Mouse (Mus musculus) embryonic facial prominence, embryonic 14.5 days (tissue): ENCODE results near the gene Ablim1. TPM values are rescaled to one million over a fixed set of nuclear protein-coding genes. Genes with fewer than 3 reads are reported as not detected.

ENCODE experiments used
- ATAC-seq: fragments of 200-750 bp; cut with Nextera tagmentation; 2 replicates; pipeline ENCODE4 v1.8.0; 2017; ENCODE audit warnings: low read depth, moderate number of reproducible peaks, moderate TSS enrichment
- DNase-seq: peaks from one replicate; pipeline ENCODE4 v3.0.0-alpha.2; 2015; ENCODE audit warnings: low spot score
- H3K27ac ChIP-seq: fragments of 300-500 bp; sonication (generic); replicated peaks from 2 replicates; pipeline ENCODE4 v1.5.1; 2014; ENCODE audit warnings: low read depth, mild to moderate bottlenecking, low read length, moderate library complexity
- H3K27me3 ChIP-seq: fragments of 300-500 bp; sonication (generic); replicated peaks from 2 replicates; pipeline ENCODE4 v1.6.1; 2014; ENCODE audit warnings: low read length; ENCODE audit not compliant: control insufficient read depth, insufficient read depth
- H3K36me3 ChIP-seq: fragments of 300-500 bp; sonication (generic); 2 replicates; pipeline ENCODE4 v1.6.1; 2014; ENCODE audit warnings: low read length, mixed read lengths; ENCODE audit not compliant: control insufficient read depth, insufficient read depth
- H3K4me1 ChIP-seq: fragments of 300-500 bp; sonication (generic); 2 replicates; pipeline ENCODE4 v1.6.1; 2014; ENCODE audit warnings: antibody characterized with exemption, low read length; ENCODE audit not compliant: control insufficient read depth, insufficient read depth
- H3K4me2 ChIP-seq: fragments of 300-500 bp; sonication (generic); 2 replicates; pipeline ENCODE4 v1.6.1; 2014; ENCODE audit warnings: low read depth, mild to moderate bottlenecking, low read length, moderate library complexity, mixed read lengths
- H3K4me3 ChIP-seq: fragments of 300-500 bp; sonication (generic); 2 replicates; pipeline ENCODE4 v1.5.1; 2014; ENCODE audit warnings: low read depth, mild to moderate bottlenecking, low read length
- H3K9ac ChIP-seq: fragments of 300-500 bp; sonication (generic); 2 replicates; pipeline ENCODE4 v1.6.1; 2014; ENCODE audit warnings: low read depth, mild to moderate bottlenecking, low read length, moderate library complexity, mixed read lengths
- H3K9me3 ChIP-seq: fragments of 300-500 bp; sonication (generic); 2 replicates; pipeline ENCODE4 v1.6.1; 2016; ENCODE audit warnings: low read length; ENCODE audit not compliant: control insufficient read depth
- WGBS: fragments of 180-500 bp; shearing (Covaris S2); extraction: QIAGEN DNeasy Blood & Tissue Kit; methylation state at CpG from one replicate; pipeline ENCODE4 v1.1.7; 2014; 5-methylcytosine and 5-hydroxymethylcytosine counted together
- polyA plus RNA-seq: library from polyadenylated mRNA; unstranded; fragments of >200 nt; fragmentation: Nextera tagmentation; extraction: Ambion mirVana; gene quantifications from 2 replicates; pipeline ENCODE4 v1.2.1, GENCODE M21; 2014

Gene Ablim1
- polyA plus RNA-seq, 1 experiment from 2014 or later: 49.3 TPM

DNA sequence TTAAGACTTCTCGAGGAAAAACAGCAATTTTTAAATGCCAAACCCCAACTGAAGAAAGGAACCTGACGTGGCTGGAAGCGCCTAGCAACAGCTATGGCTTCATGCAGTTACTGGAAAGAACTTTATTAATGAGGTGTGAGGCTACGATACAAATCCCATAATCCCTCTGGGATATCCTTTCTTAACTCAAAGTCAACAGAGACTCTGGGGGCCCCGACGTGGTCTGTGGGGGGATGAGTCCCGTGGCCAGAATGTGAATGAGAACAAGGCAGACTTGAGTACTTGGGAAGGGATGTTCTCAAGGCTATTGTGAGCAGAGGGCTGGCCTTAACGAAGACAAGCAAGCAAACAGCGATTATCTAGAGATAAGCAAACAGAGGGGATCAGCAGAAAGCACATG is 58.1 kb downstream of the Ablim1 start:
- H3K4me2 ChIP-seq: no peak overlapping the region
- DNase-seq: no peak

DNA sequence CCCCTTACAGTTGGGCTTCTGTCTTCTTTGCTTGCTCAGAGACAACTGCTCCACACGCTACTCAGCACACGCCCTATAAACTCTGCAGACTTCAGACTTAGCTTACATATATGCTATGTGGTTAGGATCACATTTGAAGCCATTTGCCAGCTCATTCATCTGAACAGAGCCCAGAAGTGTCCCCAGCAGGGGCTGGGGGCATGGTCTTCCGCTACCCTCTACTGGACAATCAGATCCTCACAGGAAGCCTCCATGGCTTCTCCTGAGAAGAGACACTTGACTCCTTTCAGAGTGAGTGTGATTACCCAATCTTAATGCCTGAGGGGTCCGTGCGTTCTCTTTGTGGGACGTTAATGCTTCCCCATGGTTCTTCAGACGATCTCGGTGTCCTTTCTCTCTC is 59.6 kb downstream of the Ablim1 start:
- 0 out of 2 replicates have a peak, but pooled peaks cover 4% of the 10 kb centered on the region for H3K4me1 ChIP-seq
- 70% methylated on average over 8 of the region's 8 CpGs for WGBS
- H3K9ac ChIP-seq: no peak overlapping the region
- H3K4me3 ChIP-seq: no peak overlapping the region
- DNase-seq (peak; percentile 48), ATAC-seq (no peak)
- no peak overlapping the region for H3K4me2 ChIP-seq
- H3K27ac ChIP-seq: no peak overlapping the region
- no peaks in the 10 kb centered on the region for H3K9me3 ChIP-seq
- no peaks in the 10 kb centered on the region for H3K36me3 ChIP-seq
- no peaks in the 10 kb centered on the region for H3K27me3 ChIP-seq

More for the DNA sequence above, 58.1 kb downstream of the Ablim1 start:
- Histone ChIP-seq H3K4me1 (0 out of 2 replicates have a peak, but pooled peaks cover 4% of the 10 kb centered on the region), H3K4me3 (no peak overlapping the region), H3K9me3 (no peaks in the 10 kb centered on the region), H3K27ac (no peak overlapping the region), H3K27me3 (no peaks in the 10 kb centered on the region), H3K9ac (no peak overlapping the region), H3K36me3 (no peaks in the 10 kb centered on the region)
- no peak for ATAC-seq
- 56% methylated on average over 9 of the region's 9 CpGs for WGBS

DNA sequence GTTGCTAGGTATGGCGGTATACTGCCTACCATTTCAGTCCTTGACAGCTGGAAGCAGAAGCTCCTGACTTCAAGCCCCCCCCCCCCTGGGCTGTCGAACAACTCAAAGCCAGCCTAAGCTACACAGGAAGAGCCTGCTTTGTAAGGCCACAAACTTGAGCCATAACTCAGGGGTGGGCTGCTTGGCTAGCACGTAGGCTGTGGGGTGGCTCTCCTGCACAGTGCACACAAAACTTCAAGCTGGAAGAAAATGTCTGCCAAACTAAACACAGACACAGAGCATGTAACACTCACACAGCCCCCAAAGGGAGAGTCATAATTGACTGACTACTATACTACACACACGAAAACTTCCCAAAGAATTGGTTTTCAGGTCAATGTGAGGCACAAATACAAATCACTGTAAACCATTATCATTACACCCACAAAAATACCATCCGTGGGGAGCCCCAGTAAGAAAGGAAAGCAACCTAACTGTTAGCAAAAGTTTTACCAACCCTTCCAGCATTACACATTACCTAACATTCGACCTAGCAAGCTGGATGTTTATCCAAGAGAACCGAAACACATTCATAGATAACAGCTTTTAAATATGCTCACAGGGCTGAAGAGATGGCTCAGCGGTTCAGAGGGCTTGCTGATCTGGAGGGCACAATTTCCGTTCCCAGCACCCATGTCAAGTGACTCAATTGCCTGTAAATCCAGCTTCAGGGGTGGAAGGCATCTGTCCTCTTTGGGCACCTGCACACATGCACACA is 61.8 kb downstream of the Ablim1 start:
- Histone ChIP-seq H3K4me3 (no peak overlapping the region), H3K4me2 (no peak overlapping the region), H3K9me3 (no peaks in the 10 kb centered on the region), H3K27ac (no peak overlapping the region), H3K9ac (no peak overlapping the region), H3K4me1 (0 out of 2 replicates have a peak, but pooled peaks cover 4% of the 10 kb centered on the region), H3K36me3 (no peaks in the 10 kb centered on the region), H3K27me3 (no peaks in the 10 kb centered on the region)
- ATAC-seq (no peak), DNase-seq (no peak)
- 63% methylated on average over 9 of the region's 9 CpGs for WGBS

DNA sequence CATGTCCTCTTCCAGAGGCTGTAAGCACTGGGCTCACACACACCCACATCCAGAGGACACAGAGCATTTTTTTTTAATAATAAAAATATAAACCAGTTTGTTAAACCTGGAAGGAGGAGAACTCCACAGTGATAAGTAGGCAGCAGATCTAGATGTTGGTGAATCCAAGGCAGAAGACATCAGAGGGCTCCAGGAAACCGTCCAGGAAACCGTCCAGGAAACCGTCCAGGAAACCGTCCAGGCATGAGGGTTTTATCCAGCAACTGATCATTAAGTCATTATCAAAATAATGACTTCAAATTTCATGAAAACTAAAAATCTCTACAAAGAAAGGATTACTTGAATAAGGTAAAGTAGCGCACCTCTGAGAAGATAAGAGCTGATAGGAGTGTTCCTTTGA is 65.9 kb downstream of the Ablim1 start:
- H3K4me3 ChIP-seq: no peak overlapping the region
- H3K4me1 ChIP-seq: peaks cover 10% of the 10 kb centered on the region
- H3K9ac ChIP-seq: no peak overlapping the region
- H3K4me2 ChIP-seq: no peak overlapping the region
- no peaks in the 10 kb centered on the region for H3K36me3 ChIP-seq
- DNase-seq (no peak), ATAC-seq (no peak)
- H3K9me3 ChIP-seq: no peaks in the 10 kb centered on the region
- H3K27me3 ChIP-seq: no peaks in the 10 kb centered on the region
- no peak overlapping the region for H3K27ac ChIP-seq
- WGBS: 81% methylated on average over 5 of the region's 5 CpGs

DNA sequence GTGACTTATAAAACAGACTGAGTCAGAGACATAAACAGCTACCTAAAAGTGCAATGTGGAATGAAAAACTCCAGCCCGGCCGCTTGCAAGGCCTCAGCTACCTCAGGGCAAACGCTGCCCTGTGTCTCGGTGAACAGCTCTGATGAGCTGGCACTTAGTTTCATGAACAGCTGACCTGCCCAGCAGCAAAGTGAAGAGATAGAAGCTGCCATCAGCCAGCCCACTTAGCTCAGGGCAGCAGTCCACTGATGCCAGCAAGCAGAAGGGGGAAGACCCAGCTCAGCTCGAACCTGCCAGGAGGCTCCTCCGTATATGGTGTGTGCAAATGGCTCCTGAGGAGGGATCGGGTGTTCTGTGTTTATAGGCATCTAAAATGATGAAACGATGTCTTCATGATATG is 67.5 kb downstream of the Ablim1 start:
- H3K4me1 ChIP-seq: peaks cover 10% of the 10 kb centered on the region
- no peak for ATAC-seq
- no peaks in the 10 kb centered on the region for H3K27me3 ChIP-seq
- H3K4me2 ChIP-seq: no peak overlapping the region
- no peaks in the 10 kb centered on the region for H3K36me3 ChIP-seq
- no peaks in the 10 kb centered on the region for H3K9me3 ChIP-seq
- no peak for DNase-seq
- no peak overlapping the region for H3K4me3 ChIP-seq
- 51% methylated on average over 8 of the region's 8 CpGs for WGBS
- no peak overlapping the region for H3K9ac ChIP-seq
- H3K27ac ChIP-seq: no peak overlapping the region

DNA sequence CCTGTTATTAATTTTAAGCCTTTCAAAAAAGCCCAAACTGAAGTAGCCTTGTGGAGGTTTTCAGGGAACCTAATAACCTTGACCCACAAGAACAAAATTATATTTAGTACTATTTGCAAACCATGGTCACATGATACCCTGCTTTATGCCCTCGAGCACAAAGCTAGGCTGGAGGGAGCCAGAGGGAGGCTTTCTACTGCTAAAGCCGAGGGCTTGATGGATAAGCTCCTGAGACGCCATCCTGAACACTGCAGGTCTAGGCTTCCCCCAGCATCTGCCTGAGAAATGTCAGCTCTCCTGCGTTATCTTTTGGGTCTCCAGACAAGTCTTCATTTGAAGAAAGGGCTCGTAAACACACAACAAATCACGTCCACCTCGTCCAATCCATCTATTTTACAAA is 70.4 kb downstream of the Ablim1 start:
- no peak overlapping the region for H3K27ac ChIP-seq
- no peak for ATAC-seq
- no peak for DNase-seq
- H3K4me2 ChIP-seq: no peak overlapping the region
- H3K9me3 ChIP-seq: no peaks in the 10 kb centered on the region
- no peaks in the 10 kb centered on the region for H3K36me3 ChIP-seq
- no peak overlapping the region for H3K9ac ChIP-seq
- H3K4me1 ChIP-seq: peaks cover 22% of the 10 kb centered on the region
- no peaks in the 10 kb centered on the region for H3K27me3 ChIP-seq
- no peak overlapping the region for H3K4me3 ChIP-seq
- 56% methylated on average over 7 of the region's 7 CpGs for WGBS

DNA sequence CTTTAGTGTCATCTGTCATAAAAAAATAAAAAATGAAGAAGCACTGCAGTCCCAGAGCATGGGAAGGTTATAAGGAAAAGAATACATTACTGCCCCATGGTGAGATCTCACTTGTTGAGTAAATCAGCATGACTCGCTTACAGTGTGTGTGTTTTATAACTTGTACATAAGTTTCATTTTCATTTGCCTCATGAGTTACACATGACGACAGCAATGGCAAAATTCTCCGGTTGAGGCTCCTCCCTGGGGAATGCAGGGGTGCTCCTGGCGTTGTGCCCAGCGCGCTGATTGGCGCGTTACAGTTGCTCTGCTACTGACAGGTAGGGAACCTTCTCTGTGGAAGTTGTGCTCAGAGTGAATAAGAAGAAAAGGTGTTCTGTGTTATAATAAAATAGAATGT is 71.1 kb downstream of the Ablim1 start:
- WGBS: 43% methylated on average over 8 of the region's 8 CpGs
- Histone ChIP-seq H3K9ac (no peak overlapping the region), H3K27me3 (no peaks in the 10 kb centered on the region), H3K36me3 (no peaks in the 10 kb centered on the region), H3K4me1 (peaks cover 29% of the 10 kb centered on the region), H3K9me3 (no peaks in the 10 kb centered on the region), H3K27ac (no peak overlapping the region; the same call in 1 of the 2 replicates), H3K4me2 (peak overlapping the region; percentile 30), H3K4me3 (no peak overlapping the region)
- DNase-seq (peak; percentile 62), ATAC-seq (peak; percentile 28; the same call in 1 of the 2 replicates)

DNA sequence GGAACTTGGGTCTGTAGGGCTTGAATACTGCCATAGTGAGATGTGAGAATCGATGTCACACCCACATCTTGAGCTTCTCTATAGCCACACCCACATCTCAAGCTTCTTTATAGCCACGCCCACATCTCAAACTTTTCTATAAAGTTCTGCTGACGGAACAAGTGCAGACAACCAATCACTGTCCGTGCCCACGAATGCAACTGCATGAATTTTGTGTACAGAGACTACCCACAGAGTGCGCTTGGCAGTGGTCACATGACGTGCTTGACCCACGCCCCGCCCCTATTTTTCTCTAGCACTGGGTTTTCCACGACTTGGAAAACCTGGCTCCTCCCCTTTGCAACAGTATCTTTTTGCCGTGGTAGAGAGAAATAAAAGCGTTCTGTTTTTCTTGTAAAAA is 71.5 kb downstream of the Ablim1 start:
- peak overlapping the region; percentile 30 for H3K4me2 ChIP-seq
- 74% methylated on average over 12 of the region's 12 CpGs for whole genome bisulfite sequencing
- DNase-seq (no peak), ATAC-seq (no peak)
- H3K27me3 ChIP-seq: no peaks in the 10 kb centered on the region
- no peaks in the 10 kb centered on the region for H3K9me3 ChIP-seq
- no peaks in the 10 kb centered on the region for H3K36me3 ChIP-seq
- H3K27ac ChIP-seq: no peak overlapping the region
- H3K4me3 ChIP-seq: no peak overlapping the region
- H3K4me1 ChIP-seq: peaks cover 32% of the 10 kb centered on the region
- no peak overlapping the region for H3K9ac ChIP-seq
